Mouse (Mus musculus) megakaryocyte, embryonic 14.5 days (primary cell): ENCODE measurements around the gene Trmt5.

Source experiments
- FLI1 ChIP-seq: IDR thresholded peaks from 2 replicates; pipeline ENCODE4 v1.6.1; 2012; ENCODE audit warnings: low read length, inconsistent platforms, mixed read lengths
- GATA1 ChIP-seq: IDR thresholded peaks from 3 replicates; pipeline ENCODE4 v1.6.1; 2012; ENCODE audit warnings: mixed read lengths, low read length, inconsistent platforms, borderline replicate concordance

DNA sequence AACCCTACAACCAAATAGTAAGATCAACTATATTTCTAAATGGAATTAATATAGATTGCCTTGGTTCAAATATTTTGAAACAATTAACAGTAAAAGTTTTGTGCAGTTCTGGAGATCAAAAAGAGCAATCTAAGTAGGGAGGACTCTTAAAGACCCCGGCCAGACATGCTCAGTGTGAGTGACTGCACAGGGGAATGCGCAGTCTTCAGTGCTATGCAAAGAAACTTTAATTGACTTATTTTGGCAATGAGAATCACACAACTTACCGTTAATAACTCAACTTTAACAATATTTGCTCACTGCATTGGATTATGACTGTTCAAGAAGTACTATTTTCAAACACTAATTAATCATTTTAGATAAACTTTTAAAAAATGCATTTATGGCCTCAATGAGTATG lies 17.0 kb downstream of the Trmt5 start:
- no peak for TF ChIP-seq GATA1
- no peak for TF ChIP-seq FLI1
